Mouse (Mus musculus) heart, adult 2 months (tissue): ENCODE measurements around the gene Fsip1. TPM values are rescaled to one million over a fixed set of nuclear protein-coding genes. Genes with fewer than 3 reads are reported as not detected.

Source experiments
- DNase-seq, 2 experiments: peaks; one replicate each; pipeline ENCODE4 v3.0.0; 2021
- H3K27ac ChIP-seq: fragments of 200-600 bp; 2 replicates; pipeline ENCODE4 v1.8.1; 2022
- H3K27me3 ChIP-seq: fragments of 200-500 bp; 2 replicates; pipeline ENCODE4 v1.6.1; 2012; ENCODE audit warnings: mild to moderate bottlenecking, low read length, inconsistent platforms, mixed read lengths; ENCODE audit not compliant: control insufficient read depth, insufficient read depth
- H3K36me3 ChIP-seq: fragments of 200-500 bp; 2 replicates; pipeline ENCODE4 v1.6.1; 2012; ENCODE audit warnings: low read length, inconsistent platforms; ENCODE audit not compliant: control insufficient read depth, insufficient read depth
- H3K4me1 ChIP-seq: fragments of 200-500 bp; 2 replicates; pipeline ENCODE4 v1.6.1; 2011; ENCODE audit warnings: low read length; ENCODE audit not compliant: control insufficient read depth, insufficient read depth
- H3K4me3 ChIP-seq: fragments of 200-600 bp; 2 replicates; pipeline ENCODE4 v1.8.1; 2022
- H3K79me2 ChIP-seq: fragments of 200-500 bp; replicated peaks from 2 replicates; pipeline ENCODE4 v1.6.1; 2012; ENCODE audit warnings: mild to moderate bottlenecking, inconsistent platforms, low read length, moderate library complexity, mixed read lengths; ENCODE audit not compliant: control insufficient read depth, insufficient read depth
- H3K9ac ChIP-seq: fragments of 200-500 bp; 2 replicates; pipeline ENCODE4 v1.6.1; 2012; ENCODE audit warnings: low read depth, mild to moderate bottlenecking, control low read depth, inconsistent platforms, low read length, mixed read lengths
- CTCF ChIP-seq: fragments of 200-600 bp; IDR thresholded peaks from 2 replicates; pipeline ENCODE4 v1.8.1; 2022; ENCODE audit warnings: antibody characterized with exemption, mild to moderate bottlenecking, moderate library complexity
- EP300 ChIP-seq: fragments of 200-500 bp; IDR thresholded peaks from 2 replicates; pipeline ENCODE4 v1.6.1; 2011; ENCODE audit warnings: low read depth, low read length, control low read depth; ENCODE audit not compliant: insufficient read depth
- POLR2A ChIP-seq: fragments of 200-500 bp; IDR thresholded peaks from 2 replicates; pipeline ENCODE4 v1.6.1; 2011; ENCODE audit warnings: mild to moderate bottlenecking, low read depth, low read length, control low read depth; ENCODE audit not compliant: insufficient read depth
- WGBS: fragments of 180-500 bp; shearing (Covaris S2); methylation state at CpG from one replicate; pipeline ENCODE4 v1.1.7; 2018; 5-methylcytosine and 5-hydroxymethylcytosine counted together
- intact Hi-C: fragments of 180-260 bp; cut with DNase I; formaldehyde crosslinking; loops from one replicate; pipeline ENCODE4 v1.15.1; 2025
- polyA plus RNA-seq: library from polyadenylated mRNA; depleted of rRNA; stranded (reverse); fragments of >200 nt; gene quantifications from 2 replicates; pipeline ENCODE4 v1.2.3, GENCODE M21; 2012
- total RNA-seq, 2 experiments: library from RNA; stranded (reverse); gene quantifications; 2 replicates each; pipeline ENCODE4 v1.2.3; 2021

Fsip1 gene
- total and polyA plus RNA-seq, 3 experiments: 0.06 TPM; not detected in 2

GRCm38 (mm10) chr2:118167731-118168130 lies 89.0 kb downstream of the Fsip1 start:
- no peak overlapping the region for H3K27ac ChIP-seq
- TF ChIP-seq POLR2A (no peak), CTCF (no peak), EP300 (no peak)
- intact Hi-C loops: no loop called here
- no peaks in the 10 kb centered on the region for H3K27me3 ChIP-seq
- H3K79me2 ChIP-seq: no peaks in the 10 kb centered on the region
- H3K4me3 ChIP-seq: no peak overlapping the region
- H3K4me1 ChIP-seq: no peaks in the 10 kb centered on the region
- DNase-seq: no peak
- H3K9ac ChIP-seq: no peak overlapping the region
- 69% methylated on average over 4 of the region's 4 CpGs for WGBS
- H3K36me3 ChIP-seq: no peaks in the 10 kb centered on the region

- 79% methylated on average over 2 of the region's 2 CpGs for WGBS
- H3K4me1 ChIP-seq: no peaks in the 10 kb centered on the region
- H3K4me3 ChIP-seq: no peak overlapping the region
- no peaks in the 10 kb centered on the region for H3K79me2 ChIP-seq
- DNase-seq: no peak
- H3K27ac ChIP-seq: no peak overlapping the region
- TF ChIP-seq POLR2A: no peak
- TF ChIP-seq EP300: no peak
- no peak for TF ChIP-seq CTCF
- intact Hi-C loops: no loop called here
- H3K27me3 ChIP-seq: no peaks in the 10 kb centered on the region
- H3K36me3 ChIP-seq: no peaks in the 10 kb centered on the region
- no peak overlapping the region for H3K9ac ChIP-seq
Observed at GRCm38 (mm10) chr2:118165691-118166090, 91.1 kb downstream of the Fsip1 start.

- TF ChIP-seq POLR2A (no peak), EP300 (no peak), CTCF (no peak)
- WGBS: 83% methylated on average over 6 of the region's 6 CpGs
- Histone ChIP-seq H3K4me3 (no peak overlapping the region), H3K9ac (no peak overlapping the region), H3K27ac (no peak overlapping the region), H3K27me3 (no peaks in the 10 kb centered on the region), H3K79me2 (no peaks in the 10 kb centered on the region), H3K36me3 (no peaks in the 10 kb centered on the region), H3K4me1 (no peaks in the 10 kb centered on the region)
- DNase-seq: no peak
- intact Hi-C loops: no loop called here
Observed at GRCm38 (mm10) chr2:118164137-118164536, 92.6 kb downstream of the Fsip1 start.

- intact Hi-C loops: no loop called here
- Histone ChIP-seq H3K27ac (no peak overlapping the region), H3K9ac (no peak overlapping the region), H3K27me3 (no peaks in the 10 kb centered on the region), H3K36me3 (no peaks in the 10 kb centered on the region), H3K4me3 (no peak overlapping the region), H3K4me1 (no peaks in the 10 kb centered on the region), H3K79me2 (no peaks in the 10 kb centered on the region)
- 80% methylated on average over 5 of the region's 5 CpGs for WGBS
- DNase-seq: no peak
- TF ChIP-seq EP300 (no peak), CTCF (no peak), POLR2A (no peak)
Observed at GRCm38 (mm10) chr2:118162486-118162885, 94.3 kb downstream of the Fsip1 start.

GRCm38 (mm10) chr2:118160991-118161390 lies 95.8 kb downstream of the Fsip1 start:
- Histone ChIP-seq H3K79me2 (no peaks in the 10 kb centered on the region), H3K4me3 (no peak overlapping the region), H3K27ac (no peak overlapping the region), H3K27me3 (no peaks in the 10 kb centered on the region), H3K9ac (no peak overlapping the region), H3K36me3 (no peaks in the 10 kb centered on the region), H3K4me1 (no peaks in the 10 kb centered on the region)
- intact Hi-C loops: no loop called here
- DNase-seq: no peak
- no peak for TF ChIP-seq EP300
- no peak for TF ChIP-seq CTCF
- TF ChIP-seq POLR2A: no peak
- 95% methylated on average over 2 of the region's 2 CpGs for WGBS

- H3K27me3 ChIP-seq: no peaks in the 10 kb centered on the region
- no peaks in the 10 kb centered on the region for H3K36me3 ChIP-seq
- no peak overlapping the region for H3K4me3 ChIP-seq
- H3K79me2 ChIP-seq: no peaks in the 10 kb centered on the region
- DNase-seq: no peak
- 60% methylated on average over 6 of the region's 6 CpGs for whole genome bisulfite sequencing
- no peak overlapping the region for H3K9ac ChIP-seq
- TF ChIP-seq POLR2A: no peak
- TF ChIP-seq CTCF: no peak
- no peak for TF ChIP-seq EP300
- H3K27ac ChIP-seq: no peak overlapping the region
- intact Hi-C loops: no loop called here
- no peaks in the 10 kb centered on the region for H3K4me1 ChIP-seq
Observed at GRCm38 (mm10) chr2:118160547-118160946, 96.2 kb downstream of the Fsip1 start.
